Mouse (Mus musculus): ENCODE measurements at regions not wholly inside any gene's neighbourhood (a gene's known extent, or its start where the extent isn't known, plus 50 kb on each side); places are given as distances from the start of the nearest gene placed in this dataset.

DNA sequence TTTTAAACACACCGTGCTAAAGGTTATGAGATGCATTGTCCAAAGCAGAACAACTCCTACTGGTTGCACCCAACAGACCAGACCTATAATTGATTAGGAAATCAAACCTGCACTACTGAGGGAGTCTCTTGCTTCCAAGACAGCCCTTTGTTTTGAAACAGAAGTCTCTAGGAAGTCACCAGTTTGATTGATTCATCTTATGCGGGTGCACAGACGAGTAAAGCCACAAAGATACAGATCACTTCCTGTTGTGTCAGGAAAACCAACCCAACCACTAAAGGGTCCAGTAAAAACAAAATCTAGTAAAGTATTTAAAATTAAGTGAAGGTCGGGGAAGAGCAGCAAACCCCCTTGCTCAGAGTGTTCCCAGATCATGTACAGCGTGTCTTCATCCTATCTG is 58.3 kb upstream of the N6amt1 start:
- H3K9me3 ChIP-seq (replicated peaks; ENCODE audit: control insufficient read depth, low read length, poor library complexity, severe bottlenecking) = no peaks in the 10 kb centered on the region
- 87% methylated on average over 5 of the region's 5 CpGs for WGBS
- H3K4me3 ChIP-seq (ENCODE audit: low read depth, low read length) = no peak overlapping the region
- H3K27me3 ChIP-seq (ENCODE audit: control insufficient read depth, insufficient read depth, low read depth, low read length) = no peaks in the 10 kb centered on the region
- H3K9ac ChIP-seq (ENCODE audit: low read depth, low read length) = no peak overlapping the region
- ATAC-seq = no peak
- no peaks in the 10 kb centered on the region for H3K36me3 ChIP-seq (ENCODE audit: control insufficient read depth, insufficient read depth, low read length)
- H3K4me2 ChIP-seq (ENCODE audit: low read length) = no peak overlapping the region
- H3K27ac ChIP-seq (ENCODE audit: low read length) = no peak overlapping the region
- H3K4me1 ChIP-seq (ENCODE audit: control insufficient read depth, insufficient read depth, low read length) = no peaks in the 10 kb centered on the region

- 97% methylated on average over 1 of the region's 1 CpGs for WGBS
- no peak for ATAC-seq
- no peak overlapping the region for H3K4me3 ChIP-seq (ENCODE audit: low read depth, low read length)
- no peak overlapping the region for H3K9ac ChIP-seq (ENCODE audit: low read depth, low read length)
- no peaks in the 10 kb centered on the region for H3K27me3 ChIP-seq (ENCODE audit: control insufficient read depth, insufficient read depth, low read depth, low read length)
- no peak overlapping the region for H3K27ac ChIP-seq (ENCODE audit: low read length)
- no peaks in the 10 kb centered on the region for H3K9me3 ChIP-seq (replicated peaks; ENCODE audit: control insufficient read depth, low read length, poor library complexity, severe bottlenecking)
- H3K4me2 ChIP-seq (ENCODE audit: low read length) = no peak overlapping the region
- H3K36me3 ChIP-seq (ENCODE audit: control insufficient read depth, insufficient read depth, low read length) = no peaks in the 10 kb centered on the region
- no peaks in the 10 kb centered on the region for H3K4me1 ChIP-seq (ENCODE audit: control insufficient read depth, insufficient read depth, low read length)
Measured at GRCm38 (mm10) chr16:87292826-87293225, 61.2 kb upstream of the N6amt1 start.

DNA sequence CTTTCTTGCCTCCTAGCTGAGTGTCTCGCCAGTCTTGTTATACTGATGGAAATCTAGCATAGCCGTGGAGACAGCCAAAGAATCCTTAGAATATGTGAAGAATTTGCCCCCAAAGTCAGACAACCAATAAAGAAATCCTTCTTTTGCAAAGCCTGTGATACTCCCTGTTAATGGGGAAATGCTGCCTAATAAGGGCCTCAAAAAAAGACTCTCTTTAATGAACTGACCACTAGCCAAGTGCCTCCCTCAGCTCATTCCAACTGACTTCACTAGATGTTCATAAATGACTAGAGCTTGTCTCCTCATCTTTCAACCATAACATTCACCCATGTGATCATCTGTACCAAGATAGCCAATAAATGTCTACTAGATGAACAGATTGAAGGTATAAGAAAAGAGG is 62.3 kb upstream of the N6amt1 start:
- WGBS = 84% methylated on average over 2 of the region's 2 CpGs
- ATAC-seq = no peak
- Histone ChIP-seq H3K4me1 (ENCODE audit: control insufficient read depth, insufficient read depth, low read length) (no peaks in the 10 kb centered on the region), H3K36me3 (ENCODE audit: control insufficient read depth, insufficient read depth, low read length) (no peaks in the 10 kb centered on the region), H3K4me3 (ENCODE audit: low read depth, low read length) (no peak overlapping the region), H3K4me2 (ENCODE audit: low read length) (no peak overlapping the region), H3K9ac (ENCODE audit: low read depth, low read length) (no peak overlapping the region), H3K27ac (ENCODE audit: low read length) (no peak overlapping the region), H3K9me3 (replicated peaks; ENCODE audit: control insufficient read depth, low read length, poor library complexity, severe bottlenecking) (no peaks in the 10 kb centered on the region), H3K27me3 (ENCODE audit: control insufficient read depth, insufficient read depth, low read depth, low read length) (no peaks in the 10 kb centered on the region)

GRCm38 (mm10) chr16:87285639-87286038 is 68.3 kb upstream of the N6amt1 start:
- WGBS = 82% methylated on average over 2 of the region's 2 CpGs
- Histone ChIP-seq H3K27ac (ENCODE audit: low read length) (no peak overlapping the region), H3K27me3 (ENCODE audit: control insufficient read depth, insufficient read depth, low read depth, low read length) (no peaks in the 10 kb centered on the region), H3K4me3 (ENCODE audit: low read depth, low read length) (no peak overlapping the region), H3K4me1 (ENCODE audit: control insufficient read depth, insufficient read depth, low read length) (no peaks in the 10 kb centered on the region), H3K9ac (ENCODE audit: low read depth, low read length) (no peak overlapping the region), H3K36me3 (ENCODE audit: control insufficient read depth, insufficient read depth, low read length) (no peaks in the 10 kb centered on the region), H3K9me3 (replicated peaks; ENCODE audit: control insufficient read depth, low read length, poor library complexity, severe bottlenecking) (0 out of 2 replicates have a peak, but pooled peaks cover 2% of the 10 kb centered on the region), H3K4me2 (ENCODE audit: low read length) (no peak overlapping the region)
- ATAC-seq = no peak

DNA sequence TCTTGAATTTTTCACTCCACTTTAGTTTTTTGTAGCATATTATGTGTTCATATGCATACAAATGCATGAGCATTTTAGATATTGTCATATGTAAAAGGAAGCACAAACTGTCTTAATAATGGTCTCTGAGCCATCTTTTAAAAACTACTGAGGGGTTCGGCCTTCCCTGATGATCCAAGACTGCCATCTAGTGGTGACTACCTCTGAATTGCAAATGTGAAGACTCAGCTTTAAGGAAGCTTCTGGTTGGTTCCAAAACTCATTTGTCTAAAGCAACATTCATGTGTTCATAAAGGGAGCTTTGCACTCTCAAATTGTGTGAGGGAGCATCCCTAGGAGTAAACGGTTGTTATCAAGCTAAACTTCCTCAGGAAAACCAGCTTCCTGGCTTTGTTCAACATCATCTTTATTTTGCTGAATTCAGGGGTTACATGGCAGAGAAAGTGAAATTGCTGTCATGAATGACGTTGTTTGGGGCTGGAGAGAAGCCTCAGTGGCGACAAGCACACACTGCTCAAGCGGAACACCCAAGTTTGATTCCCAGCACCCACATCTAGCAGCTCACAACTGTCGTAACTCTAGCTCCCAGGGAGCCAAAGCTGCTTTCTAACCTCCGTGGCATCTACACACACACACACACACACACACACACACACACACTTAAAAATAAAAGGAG is 69.0 kb upstream of the N6amt1 start:
- H3K4me2 ChIP-seq (ENCODE audit: low read length) = no peak overlapping the region
- no peak overlapping the region for H3K9ac ChIP-seq (ENCODE audit: low read depth, low read length)
- no peak for ATAC-seq
- no peaks in the 10 kb centered on the region for H3K27me3 ChIP-seq (ENCODE audit: control insufficient read depth, insufficient read depth, low read depth, low read length)
- 72% methylated on average over 7 of the region's 7 CpGs for WGBS
- no peaks in the 10 kb centered on the region for H3K4me1 ChIP-seq (ENCODE audit: control insufficient read depth, insufficient read depth, low read length)
- no peak overlapping the region for H3K27ac ChIP-seq (ENCODE audit: low read length)
- 0 out of 2 replicates have a peak, but pooled peaks cover 2% of the 10 kb centered on the region for H3K9me3 ChIP-seq (replicated peaks; ENCODE audit: control insufficient read depth, low read length, poor library complexity, severe bottlenecking)
- H3K36me3 ChIP-seq (ENCODE audit: control insufficient read depth, insufficient read depth, low read length) = no peaks in the 10 kb centered on the region
- H3K4me3 ChIP-seq (ENCODE audit: low read depth, low read length) = no peak overlapping the region

- ATAC-seq = no peak
- no peak overlapping the region for H3K4me3 ChIP-seq (ENCODE audit: low read depth, low read length)
- 85% methylated on average over 1 of the region's 1 CpGs for WGBS
Measured at GRCm38 (mm10) chr16:87278518-87278917, 75.5 kb upstream of the N6amt1 start.

DNA sequence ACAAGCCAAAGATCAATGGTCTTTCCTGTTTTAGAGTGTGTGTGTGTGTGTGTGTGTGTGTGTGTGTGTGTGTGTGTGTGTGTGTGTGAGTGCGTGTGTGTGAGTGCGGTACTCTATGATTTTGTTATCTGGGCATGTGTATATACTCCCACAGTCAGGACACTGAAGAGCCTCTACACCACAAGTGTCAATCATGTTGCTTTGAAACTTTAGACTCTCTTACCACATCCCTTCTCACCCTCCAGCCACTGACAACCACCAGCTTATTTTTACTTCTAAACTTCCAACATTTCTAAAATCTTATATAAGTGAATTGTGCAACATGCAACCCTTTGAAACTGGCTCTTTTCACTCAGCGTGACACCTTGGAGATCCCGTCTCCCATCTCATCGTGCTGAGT is 81.6 kb upstream of the N6amt1 start:
- H3K27me3 ChIP-seq (ENCODE audit: control insufficient read depth, insufficient read depth, low read depth, low read length) = no peaks in the 10 kb centered on the region
- no peaks in the 10 kb centered on the region for H3K9me3 ChIP-seq (replicated peaks; ENCODE audit: control insufficient read depth, low read length, poor library complexity, severe bottlenecking)
- no peak overlapping the region for H3K4me2 ChIP-seq (ENCODE audit: low read length)
- H3K27ac ChIP-seq (ENCODE audit: low read length) = no peak overlapping the region
- WGBS = 93% methylated on average over 5 of the region's 5 CpGs
- H3K4me1 ChIP-seq (ENCODE audit: control insufficient read depth, insufficient read depth, low read length) = no peaks in the 10 kb centered on the region
- no peak for ATAC-seq
- H3K36me3 ChIP-seq (ENCODE audit: control insufficient read depth, insufficient read depth, low read length) = no peaks in the 10 kb centered on the region
- no peak overlapping the region for H3K4me3 ChIP-seq (ENCODE audit: low read depth, low read length)
- no peak overlapping the region for H3K9ac ChIP-seq (ENCODE audit: low read depth, low read length)

More at GRCm38 (mm10) chr16:87278518-87278917, 75.5 kb upstream of the N6amt1 start:
- H3K4me1 ChIP-seq (ENCODE audit: control insufficient read depth, insufficient read depth, low read length) = no peaks in the 10 kb centered on the region
- H3K36me3 ChIP-seq (ENCODE audit: control insufficient read depth, insufficient read depth, low read length) = no peaks in the 10 kb centered on the region
- H3K9me3 ChIP-seq (replicated peaks; ENCODE audit: control insufficient read depth, low read length, poor library complexity, severe bottlenecking) = 0 out of 2 replicates have a peak, but pooled peaks cover 2% of the 10 kb centered on the region
- H3K27ac ChIP-seq (ENCODE audit: low read length) = no peak overlapping the region
- no peaks in the 10 kb centered on the region for H3K27me3 ChIP-seq (ENCODE audit: control insufficient read depth, insufficient read depth, low read depth, low read length)
- no peak overlapping the region for H3K4me2 ChIP-seq (ENCODE audit: low read length)
- H3K9ac ChIP-seq (ENCODE audit: low read depth, low read length) = no peak overlapping the region

DNA sequence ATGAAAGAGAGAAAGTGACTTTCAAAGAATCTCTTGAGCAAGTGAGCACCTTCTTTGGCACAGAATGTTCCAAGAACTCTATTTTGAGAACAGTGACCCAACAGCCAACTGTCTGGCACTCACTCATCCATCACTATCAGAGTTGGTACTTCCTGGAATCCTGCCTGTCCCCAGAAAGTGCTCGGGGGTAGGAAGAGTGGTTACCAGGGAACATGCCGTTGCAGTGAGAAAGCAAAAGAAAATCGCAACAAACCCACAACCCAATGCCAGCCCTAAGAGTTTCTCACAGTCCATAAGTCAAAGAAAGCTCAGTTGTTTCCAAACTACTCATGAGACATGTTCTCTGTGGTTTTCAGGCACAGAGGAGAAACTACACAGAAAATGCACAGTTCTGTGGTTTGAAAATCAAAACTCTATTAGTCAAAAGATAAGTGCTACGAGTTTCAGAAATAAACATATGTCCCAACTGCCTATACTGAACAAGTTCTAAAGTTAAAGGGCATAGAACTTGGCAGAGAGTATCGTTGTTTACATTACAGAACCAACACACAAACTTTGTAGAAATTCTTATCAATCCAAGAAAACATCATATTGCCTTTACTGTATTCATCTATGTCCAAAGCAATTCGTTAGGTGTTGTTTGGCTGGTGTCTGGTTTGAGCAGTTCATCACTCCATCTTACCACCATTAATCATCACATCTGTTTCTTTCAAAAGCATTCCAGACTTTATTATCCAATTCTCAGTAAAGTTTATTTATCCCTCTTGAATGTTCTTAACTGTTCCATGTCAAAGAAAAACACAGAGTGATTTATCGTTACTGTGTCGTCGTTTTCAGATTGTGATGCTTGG is 85.8 kb upstream of the N6amt1 start:
- H3K27ac ChIP-seq (ENCODE audit: low read length) = no peak overlapping the region
- H3K4me2 ChIP-seq (ENCODE audit: low read length) = no peak overlapping the region
- H3K36me3 ChIP-seq (ENCODE audit: control insufficient read depth, insufficient read depth, low read length) = no peaks in the 10 kb centered on the region
- no peaks in the 10 kb centered on the region for H3K9me3 ChIP-seq (replicated peaks; ENCODE audit: control insufficient read depth, low read length, poor library complexity, severe bottlenecking)
- no peak for ATAC-seq
- no peaks in the 10 kb centered on the region for H3K27me3 ChIP-seq (ENCODE audit: control insufficient read depth, insufficient read depth, low read depth, low read length)
- WGBS = 91% methylated on average over 9 of the region's 9 CpGs
- H3K4me3 ChIP-seq (ENCODE audit: low read depth, low read length) = no peak overlapping the region
- H3K4me1 ChIP-seq (ENCODE audit: control insufficient read depth, insufficient read depth, low read length) = no peaks in the 10 kb centered on the region
- H3K9ac ChIP-seq (ENCODE audit: low read depth, low read length) = no peak overlapping the region

DNA sequence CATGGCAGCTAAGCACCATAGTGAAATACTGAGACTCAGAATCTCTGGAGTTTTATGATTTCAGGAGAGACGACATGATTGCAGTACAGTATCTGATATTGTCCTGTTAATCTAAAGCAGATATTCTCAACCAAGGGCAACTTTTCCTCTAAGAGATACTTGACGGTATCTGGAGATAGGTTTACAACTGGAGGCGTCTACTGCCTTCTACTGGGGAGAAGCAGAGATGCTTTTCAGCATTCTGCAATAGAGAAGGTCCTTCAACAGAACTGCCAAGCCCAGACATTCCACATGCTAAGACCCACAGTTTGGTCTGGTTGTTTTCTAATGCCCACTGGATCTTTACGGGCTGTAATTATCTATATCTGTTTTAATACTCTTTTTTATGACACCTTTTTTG is 86.5 kb upstream of the N6amt1 start:
- Histone ChIP-seq H3K4me3 (ENCODE audit: low read depth, low read length) (no peak overlapping the region), H3K9ac (ENCODE audit: low read depth, low read length) (no peak overlapping the region), H3K27me3 (ENCODE audit: control insufficient read depth, insufficient read depth, low read depth, low read length) (no peaks in the 10 kb centered on the region), H3K4me1 (ENCODE audit: control insufficient read depth, insufficient read depth, low read length) (no peaks in the 10 kb centered on the region), H3K9me3 (replicated peaks; ENCODE audit: control insufficient read depth, low read length, poor library complexity, severe bottlenecking) (no peaks in the 10 kb centered on the region), H3K27ac (ENCODE audit: low read length) (no peak overlapping the region), H3K4me2 (ENCODE audit: low read length) (no peak overlapping the region), H3K36me3 (ENCODE audit: control insufficient read depth, insufficient read depth, low read length) (no peaks in the 10 kb centered on the region)
- 93% methylated on average over 4 of the region's 4 CpGs for WGBS
- no peak for ATAC-seq
